Mouse (Mus musculus) granulocyte monocyte progenitor cell, adult 5-6 weeks (primary cell): Measurements from ENCODE around the gene Fbln7. TPM values are rescaled to one million over a fixed set of nuclear protein-coding genes. Genes with fewer than 3 reads are reported as not detected.
A peak's percentile ranks its signal among the peaks of the same experiment; 100 is the strongest.

Experiments
- ATAC-seq: replicated peaks from 2 replicates; pipeline ENCODE4 v1.8.0; 2016; ENCODE audit warnings: mild to moderate bottlenecking, moderate TSS enrichment, inconsistent platforms; ENCODE audit not compliant: poor library complexity, severe bottlenecking
- total RNA-seq, 2 experiments: library from RNA; stranded (forward) in 1 of 2; stranded (reverse) in 1 of 2; fragments of 200-712, 200-1000 nt in 1 of 2; fragments of >200 nt in 1 of 2; fragmentation: Nextera tagmentation in 1 of 2; gene quantifications; 2 replicates each; pipeline ENCODE4 v1.2.3; 2014 to 2017

Fbln7 gene
- total RNA-seq (2014; fragmentation: Nextera tagmentation) (not detected in 2 replicates), total RNA-seq (2017) (not detected in 2 replicates)

- no peak for ATAC-seq
Observed at GRCm38 (mm10) chr2:128862636-128863035, at the start of gene Fbln7. Gene Fbln7 (plus strand): TSS chr2:128862981.

- no peak for ATAC-seq
Observed at GRCm38 (mm10) chr2:128816311-128816710, 46.5 kb upstream of the Fbln7 start.

GRCm38 (mm10) chr2:128816916-128817315 is 45.9 kb upstream of the Fbln7 start:
- ATAC-seq, result no peak

DNA sequence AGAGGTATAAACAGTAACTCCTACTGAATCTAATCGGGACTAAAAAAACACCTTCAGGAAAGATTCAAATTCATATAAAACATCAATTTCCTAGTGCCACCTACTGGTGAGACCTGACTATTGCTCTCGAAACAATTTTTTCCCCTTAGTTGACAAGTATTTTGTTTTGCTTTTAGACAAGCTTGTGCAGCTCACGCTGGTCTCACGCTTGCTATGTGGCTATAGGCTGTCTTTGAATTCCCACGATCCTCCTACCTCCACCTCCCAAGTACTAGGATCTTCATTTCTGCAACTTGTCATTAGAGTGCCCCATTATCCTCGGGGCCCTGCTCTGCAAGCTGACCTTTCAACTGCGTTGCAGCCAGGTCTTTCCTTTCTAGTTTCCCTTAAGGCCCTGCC is 45.4 kb upstream of the Fbln7 start:
- ATAC-seq, result peak; percentile 15

GRCm38 (mm10) chr2:128817786-128818681 is 44.7 kb upstream of the Fbln7 start, which contains the start of gene Tmem87b:
Gene Tmem87b (plus strand): TSS chr2:128818118.
- peak; percentile 82 for ATAC-seq

- ATAC-seq, result peak; percentile 53
Observed at GRCm38 (mm10) chr2:128818956-128819643, 43.7 kb upstream of the Fbln7 start.

GRCm38 (mm10) chr2:128820631-128821030 is 42.1 kb upstream of the Fbln7 start:
- ATAC-seq, result no peak

DNA sequence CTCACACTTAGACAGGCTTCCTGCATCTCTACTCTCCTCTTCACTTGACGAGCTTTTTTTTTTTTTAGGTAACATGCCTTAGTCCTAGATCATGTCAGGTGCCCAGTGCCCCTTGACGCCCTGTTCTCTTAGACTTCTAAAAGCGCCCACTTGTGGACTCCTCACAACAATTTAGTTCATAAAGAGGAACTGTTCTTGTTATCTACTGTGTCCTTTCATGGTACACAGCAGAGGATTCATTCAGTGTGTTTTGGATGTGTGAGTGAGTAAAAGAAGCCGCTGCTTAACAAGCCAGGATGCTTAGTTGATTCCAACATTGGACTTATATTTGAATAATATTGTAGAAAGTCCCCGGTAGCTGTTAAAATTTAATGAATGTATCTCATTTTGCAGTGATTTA is 38.9 kb upstream of the Fbln7 start:
- ATAC-seq, result no peak

- ATAC-seq, result no peak
Observed at GRCm38 (mm10) chr2:128827787-128828186, 35.0 kb upstream of the Fbln7 start.

DNA sequence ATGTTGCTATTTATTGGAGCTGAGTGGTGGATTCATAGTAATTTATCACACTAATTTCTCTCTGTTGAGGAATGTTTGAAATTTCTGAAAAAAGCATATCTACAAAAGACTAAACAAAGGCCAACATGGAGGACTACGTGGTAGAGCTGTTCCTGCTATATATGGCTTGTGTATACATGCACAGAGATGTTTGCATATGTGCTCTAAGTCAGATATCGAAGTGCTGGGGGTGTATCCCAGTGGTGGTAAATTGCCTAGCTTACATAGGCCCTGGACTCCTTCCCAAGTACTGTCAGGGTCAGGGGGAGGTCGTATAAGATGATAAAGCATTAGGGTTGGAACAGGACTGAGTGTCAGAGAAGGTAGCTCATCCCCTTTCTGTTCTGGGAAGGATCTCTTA is 30.2 kb upstream of the Fbln7 start:
- no peak for ATAC-seq

- no peak for ATAC-seq
Observed at GRCm38 (mm10) chr2:128833035-128833434, 29.7 kb upstream of the Fbln7 start.

- ATAC-seq, result no peak
Observed at GRCm38 (mm10) chr2:128833435-128833834, 29.3 kb upstream of the Fbln7 start.

DNA sequence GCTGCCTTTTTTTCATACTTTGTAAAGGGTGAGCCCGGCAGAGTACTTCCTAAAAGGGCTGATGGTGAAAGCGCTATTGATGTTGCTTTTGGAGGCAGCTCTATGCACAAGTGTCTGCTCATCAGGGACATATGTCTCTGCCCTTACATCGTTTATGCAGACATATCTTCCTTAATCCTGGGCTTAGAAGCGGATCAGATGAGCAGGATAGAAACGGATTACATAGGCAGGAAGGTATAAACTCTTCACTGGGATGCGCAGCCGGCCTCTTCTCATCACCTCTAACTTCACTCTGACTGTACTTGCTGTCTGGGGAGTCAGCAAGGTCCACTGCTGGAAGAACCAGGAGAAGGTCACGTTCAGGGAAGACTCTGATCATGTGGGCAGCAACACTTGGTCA is 25.2 kb upstream of the Fbln7 start:
- ATAC-seq, result no peak

- no peak for ATAC-seq
Observed at GRCm38 (mm10) chr2:128838611-128839010, 24.2 kb upstream of the Fbln7 start.

GRCm38 (mm10) chr2:128839501-128839900 is 23.3 kb upstream of the Fbln7 start:
- ATAC-seq, result no peak

- ATAC-seq, result no peak
Observed at GRCm38 (mm10) chr2:128842437-128842836, 20.3 kb upstream of the Fbln7 start.

DNA sequence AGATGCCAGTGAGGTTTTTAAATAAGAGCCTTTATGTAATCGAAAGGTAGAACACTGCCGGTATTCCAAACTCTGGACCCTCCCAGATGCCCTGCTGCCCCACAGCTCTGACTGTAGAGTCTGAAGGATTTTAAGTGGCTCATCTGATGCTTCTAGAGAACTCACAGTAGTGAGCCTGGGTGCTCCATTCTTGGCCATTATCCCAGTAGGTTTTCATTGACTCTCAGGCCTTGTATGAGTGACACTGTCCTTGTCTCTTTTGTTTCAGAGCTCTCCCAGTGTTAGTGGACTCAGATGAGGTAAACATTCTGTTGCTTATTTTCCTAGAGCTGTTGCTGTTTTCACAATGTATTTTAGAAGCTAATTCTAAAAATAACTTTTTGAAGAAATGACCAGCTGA is 12.7 kb upstream of the Fbln7 start:
- ATAC-seq, result no peak

GRCm38 (mm10) chr2:128856673-128857072 is 6.1 kb upstream of the Fbln7 start:
- ATAC-seq, result no peak

GRCm38 (mm10) chr2:128858962-128859361 is 3.8 kb upstream of the Fbln7 start:
- no peak for ATAC-seq

GRCm38 (mm10) chr2:128859861-128860260 is 2.9 kb upstream of the Fbln7 start:
- no peak for ATAC-seq

GRCm38 (mm10) chr2:128863777-128864331 is 1.1 kb downstream of the Fbln7 start:
- peak; percentile 22; the same call in 1 of the 2 replicates for ATAC-seq
